Mouse (Mus musculus): ENCODE data around the gene Zfp536. TPM values are rescaled to one million over a fixed set of nuclear protein-coding genes. Genes with fewer than 3 reads are reported as not detected.

Gene Zfp536
- polyA plus RNA-seq, 1 experiment from 2014 or later: 8.0 TPM

GRCm38 (mm10) chr7:37774463-37774970 is 1.1 kb upstream of the Zfp536 start:
- ATAC-seq: no peak
- POLR2A ChIA-PET: no interaction called here
- no peak for DNase-seq (ENCODE audit: low read depth, low spot score)
- H3K27me3 ChIP-seq: no peaks in the 10 kb centered on the region
- TF ChIP-seq CTCF (IDR thresholded peaks at IDR 0.05): no peak
- in situ Hi-C loops (cut with MboI; ENCODE audit: low pct_unique_long_range_greater_than_20kb): loop anchor here (5.0 kb wide), 1 partner anchor 402 kb away; no protein-coding TSS in a partner anchor
- CTCF ChIA-PET: interaction anchor here (1.0 kb wide), 1 partner anchor 13 kb away, joined by 3 read pairs; no protein-coding TSS in a partner anchor

GRCm38 (mm10) chr7:37773906-37774305 is 465 bp upstream of the Zfp536 start:
- DNase-seq (ENCODE audit: low read depth, low spot score): no peak
- no peaks in the 10 kb centered on the region for H3K27me3 ChIP-seq
- TF ChIP-seq CTCF (IDR thresholded peaks at IDR 0.05): no peak
- ChIA-PET POLR2A (no interaction called here), CTCF (no interaction called here)
- ATAC-seq: no peak
- in situ Hi-C loops (cut with MboI; ENCODE audit: low pct_unique_long_range_greater_than_20kb): loop anchor here (5.0 kb wide), 1 partner anchor 402 kb away; no protein-coding TSS in a partner anchor

GRCm38 (mm10) chr7:37772376-37773311 is 797 bp downstream of the Zfp536 start:
- CTCF ChIA-PET: interaction anchor here (0.8 kb wide), 1 partner anchor 122 kb away, joined by 3 read pairs; no protein-coding TSS in a partner anchor
- TF ChIP-seq CTCF (IDR thresholded peaks at IDR 0.05): no peak
- no peak for DNase-seq (ENCODE audit: low read depth, low spot score)
- in situ Hi-C loops (cut with MboI; ENCODE audit: low pct_unique_long_range_greater_than_20kb): loop anchor here (5.0 kb wide), 1 partner anchor 400 kb away; no protein-coding TSS in a partner anchor
- POLR2A ChIA-PET: interaction anchor here (0.6 kb wide), 3 partner anchors 146 to 378 kb away, joined by 4 to 6 read pairs (median 5); no protein-coding TSS in a partner anchor
- H3K27me3 ChIP-seq: no peaks in the 10 kb centered on the region
- ATAC-seq: no peak

- DNase-seq (ENCODE audit: low read depth, low spot score) (no peak), ATAC-seq (no peak)
- in situ Hi-C loops (cut with MboI; ENCODE audit: low pct_unique_long_range_greater_than_20kb): loop anchor here (5.0 kb wide), 1 partner anchor 399 kb away; no protein-coding TSS in a partner anchor
- H3K27me3 ChIP-seq: no peaks in the 10 kb centered on the region
- no peak for TF ChIP-seq CTCF (IDR thresholded peaks at IDR 0.05)
- ChIA-PET CTCF (no interaction called here), POLR2A (interaction anchor here (0.6 kb wide), 3 partner anchors 147 to 378 kb away, joined by 4 to 6 read pairs (median 5); no protein-coding TSS in a partner anchor)
Observed at GRCm38 (mm10) chr7:37771491-37772375, 1.7 kb downstream of the Zfp536 start.

- H3K27me3 ChIP-seq: no peaks in the 10 kb centered on the region
- peak; percentile 83 for ATAC-seq
- POLR2A ChIA-PET: interaction anchor here (0.6 to 1.0 kb wide), 3 partner anchors 234 to 286 kb away, joined by 3 to 4 read pairs (median 4); no protein-coding TSS in a partner anchor
- DNase-seq (ENCODE audit: low read depth, low spot score): no peak
- CTCF ChIA-PET: interaction anchor here (1.4 to 1.6 kb wide), 2 partner anchors 52 to 395 kb away, joined by 3 to 8 read pairs; no protein-coding TSS in a partner anchor
- no peak for TF ChIP-seq CTCF (IDR thresholded peaks at IDR 0.05)
- in situ Hi-C loops (cut with MboI; ENCODE audit: low pct_unique_long_range_greater_than_20kb): loop anchor here (5.0 kb wide), 1 partner anchor 398 kb away; no protein-coding TSS in a partner anchor
Observed at GRCm38 (mm10) chr7:37770400-37771050, 2.9 kb downstream of the Zfp536 start.

- H3K27me3 ChIP-seq: no peaks in the 10 kb centered on the region
- POLR2A ChIA-PET: interaction anchor here (0.6 to 1.0 kb wide), 3 partner anchors 233 to 286 kb away, joined by 3 to 4 read pairs (median 4); no protein-coding TSS in a partner anchor
- ATAC-seq: peak; percentile 60
Observed at GRCm38 (mm10) chr7:37769526-37770399, 3.7 kb downstream of the Zfp536 start.

GRCm38 (mm10) chr7:37769004-37769403 is 4.4 kb downstream of the Zfp536 start:
- ChIA-PET POLR2A (interaction anchor here (0.6 kb wide), 1 partner anchor 276 kb away, joined by 3 read pairs; no protein-coding TSS in a partner anchor), CTCF (interaction anchor here (0.9 to 1.4 kb wide), 2 partner anchors 10 to 394 kb away, joined by 3 to 4 read pairs; no protein-coding TSS in a partner anchor)
- no peak for ATAC-seq
- in situ Hi-C loops (cut with MboI; ENCODE audit: low pct_unique_long_range_greater_than_20kb): no loop called here
- no peak for TF ChIP-seq CTCF (IDR thresholded peaks at IDR 0.05)
- no peak for DNase-seq (ENCODE audit: low read depth, low spot score)
- H3K27me3 ChIP-seq: no peaks in the 10 kb centered on the region

More at GRCm38 (mm10) chr7:37769526-37770399, 3.7 kb downstream of the Zfp536 start:
- in situ Hi-C loops (cut with MboI; ENCODE audit: low pct_unique_long_range_greater_than_20kb): loop anchor here (5.0 kb wide), 1 partner anchor 397 kb away; no protein-coding TSS in a partner anchor
- DNase-seq (ENCODE audit: low read depth, low spot score): no peak
- TF ChIP-seq CTCF (IDR thresholded peaks at IDR 0.05): no peak
- CTCF ChIA-PET: interaction anchor here (1.4 to 1.6 kb wide), 2 partner anchors 51 to 394 kb away, joined by 3 to 8 read pairs; no protein-coding TSS in a partner anchor

GRCm38 (mm10) chr7:37768310-37768940 is 5.0 kb downstream of the Zfp536 start:
- no peaks in the 10 kb centered on the region for H3K27me3 ChIP-seq
- ChIA-PET POLR2A (interaction anchor here (0.6 to 1.1 kb wide), 2 partner anchors 44 to 277 kb away, joined by 3 read pairs; no protein-coding TSS in a partner anchor), CTCF (interaction anchor here (0.9 to 1.4 kb wide), 2 partner anchors 9 to 394 kb away, joined by 3 to 4 read pairs; no protein-coding TSS in a partner anchor)
- no peak for TF ChIP-seq CTCF (IDR thresholded peaks at IDR 0.05)
- ATAC-seq: no peak
- DNase-seq (ENCODE audit: low read depth, low spot score): no peak
- in situ Hi-C loops (cut with MboI; ENCODE audit: low pct_unique_long_range_greater_than_20kb): no loop called here
